Mouse (Mus musculus): Measurements from ENCODE around the gene Il2.

Il2 gene
- long read RNA-seq, experiment 1, result 0 reads
- long read RNA-seq, experiment 2, result 0 reads

GRCm38 (mm10) chr3:37125655-37126054 lies at the start of gene Il2:
Il2 (minus strand) TSS chr3:37125959.
- intact Hi-C loops (cut with DNase I), result no loop called here

- intact Hi-C loops (cut with DNase I), result no loop called here
These were observed 49.2 kb upstream of the Il2 start for GRCm38 (mm10) chr3:37174711-37175572.

GRCm38 (mm10) chr3:37173285-37173684 lies 47.5 kb upstream of the Il2 start:
- intact Hi-C loops (cut with DNase I), result no loop called here

GRCm38 (mm10) chr3:37169283-37169682 lies 43.5 kb upstream of the Il2 start:
- intact Hi-C loops (cut with DNase I), result no loop called here

- intact Hi-C loops (cut with DNase I), result no loop called here
These were observed 35.3 kb upstream of the Il2 start for GRCm38 (mm10) chr3:37161096-37161495.

GRCm38 (mm10) chr3:37158246-37158645 lies 32.5 kb upstream of the Il2 start:
- intact Hi-C loops (cut with DNase I), result no loop called here

GRCm38 (mm10) chr3:37157082-37157481 lies 31.3 kb upstream of the Il2 start:
- intact Hi-C loops (cut with DNase I), result no loop called here

GRCm38 (mm10) chr3:37154396-37154795 lies 28.6 kb upstream of the Il2 start:
- intact Hi-C loops (cut with DNase I), result no loop called here

- intact Hi-C loops (cut with DNase I), result no loop called here
These were observed 27.2 kb upstream of the Il2 start for GRCm38 (mm10) chr3:37153004-37153403.

GRCm38 (mm10) chr3:37152274-37152673 lies 26.5 kb upstream of the Il2 start:
- intact Hi-C loops (cut with DNase I), result no loop called here

GRCm38 (mm10) chr3:37146810-37147209 lies 21.1 kb upstream of the Il2 start:
- intact Hi-C loops (cut with DNase I), result no loop called here

- intact Hi-C loops (cut with DNase I), result no loop called here
These were observed 20.6 kb upstream of the Il2 start for GRCm38 (mm10) chr3:37146406-37146805.

- intact Hi-C loops (cut with DNase I), result no loop called here
These were observed 19.2 kb upstream of the Il2 start for GRCm38 (mm10) chr3:37144979-37145378.

GRCm38 (mm10) chr3:37141827-37142226 lies 16.1 kb upstream of the Il2 start:
- intact Hi-C loops (cut with DNase I), result no loop called here

- intact Hi-C loops (cut with DNase I), result no loop called here
These were observed 14.6 kb upstream of the Il2 start for GRCm38 (mm10) chr3:37140168-37140906.

GRCm38 (mm10) chr3:37139192-37139591 lies 13.4 kb upstream of the Il2 start:
- intact Hi-C loops (cut with DNase I), result no loop called here

- intact Hi-C loops (cut with DNase I), result no loop called here
These were observed 11.5 kb upstream of the Il2 start for GRCm38 (mm10) chr3:37137231-37137630.

- intact Hi-C loops (cut with DNase I), result no loop called here
These were observed 3.3 kb upstream of the Il2 start for GRCm38 (mm10) chr3:37129063-37129462.

GRCm38 (mm10) chr3:37128269-37128668 lies 2.5 kb upstream of the Il2 start:
- intact Hi-C loops (cut with DNase I), result no loop called here

GRCm38 (mm10) chr3:37126162-37126561 lies 403 bp upstream of the Il2 start:
- intact Hi-C loops (cut with DNase I), result no loop called here

- intact Hi-C loops (cut with DNase I), result no loop called here
These were observed 35.0 kb downstream of the Il2 start for GRCm38 (mm10) chr3:37090721-37091120.

GRCm38 (mm10) chr3:37084860-37085259 lies 40.9 kb downstream of the Il2 start:
- intact Hi-C loops (cut with DNase I), result no loop called here
